Mouse (Mus musculus) T-helper 17 cell (primary cell): ENCODE data around the gene Arhgef1.

ENCODE experiments used
- in situ Hi-C, 2 experiments: fragments of 300-600 bp; cut with MboI, MseI; formaldehyde crosslinking; loops; 1 replicate in 1 of 2; 2 replicates in 1 of 2; pipeline ENCODE4 v1.15.1; 2025; ENCODE audit warnings: high pct_unique_total_duplicates in 2 of 2

Gene Arhgef1

GRCm38 (mm10) chr7:24931651-24932050 is 28.9 kb downstream of the Arhgef1 start:
- in situ Hi-C loops: no loop called here

- in situ Hi-C loops: no loop called here
Measured at GRCm38 (mm10) chr7:24943641-24944040, 40.9 kb downstream of the Arhgef1 start.

GRCm38 (mm10) chr7:24944257-24944950 is 41.7 kb downstream of the Arhgef1 start, which contains the start of gene Gm4881:
Gene Gm4881, minus strand, starts transcription at chr7:24944494.
- in situ Hi-C loops: no loop called here

- in situ Hi-C loops: no loop called here
Measured at GRCm38 (mm10) chr7:24947316-24948048, 44.8 kb downstream of the Arhgef1 start.

GRCm38 (mm10) chr7:24948774-24949173 is 46.1 kb downstream of the Arhgef1 start:
- in situ Hi-C loops: no loop called here

- in situ Hi-C loops: loop anchor here (5.0 to 25.0 kb wide), 2 partner anchors 43 to 863 kb away; partner anchors contain the start of gene Zfp180 (in 1 of the 2)
Measured at GRCm38 (mm10) chr7:24949958-24950623, 47.4 kb downstream of the Arhgef1 start.

GRCm38 (mm10) chr7:24953966-24954365 is 51.3 kb downstream of the Arhgef1 start:
- in situ Hi-C loops: loop anchor here (5.0 to 25.0 kb wide), 2 partner anchors 47 to 867 kb away; partner anchors contain the start of gene Zfp180 (in 1 of the 2)

GRCm38 (mm10) chr7:24954450-24954849 is 51.7 kb downstream of the Arhgef1 start:
- in situ Hi-C loops: loop anchor here (5.0 to 25.0 kb wide), 2 partner anchors 47 to 867 kb away; partner anchors contain the start of gene Zfp180 (in 1 of the 2)

- in situ Hi-C loops: loop anchor here in 1 of 2 experiments (25.0 kb wide), 1 partner anchor 868 kb away; the partner anchor contains the start of gene Zfp180
Measured at GRCm38 (mm10) chr7:24955226-24955625, 52.5 kb downstream of the Arhgef1 start.

GRCm38 (mm10) chr7:24964288-24964687 is 61.6 kb downstream of the Arhgef1 start:
- in situ Hi-C loops: loop anchor here in 1 of 2 experiments (25.0 kb wide), 1 partner anchor 877 kb away; the partner anchor contains the start of gene Zfp180

GRCm38 (mm10) chr7:24964897-24965535 is 62.3 kb downstream of the Arhgef1 start:
- in situ Hi-C loops: loop anchor here (5.0 to 25.0 kb wide), 2 partner anchors 148 to 878 kb away; partner anchors contain the start of gene Zfp180 (in 1 of the 2)

GRCm38 (mm10) chr7:24967966-24968365 is 65.3 kb downstream of the Arhgef1 start:
- in situ Hi-C loops: loop anchor here (5.0 to 25.0 kb wide), 2 partner anchors 151 to 881 kb away; partner anchors contain the start of gene Zfp180 (in 1 of the 2)

GRCm38 (mm10) chr7:24968463-24968862 is 65.8 kb downstream of the Arhgef1 start:
- in situ Hi-C loops: loop anchor here (5.0 to 25.0 kb wide), 2 partner anchors 151 to 881 kb away; partner anchors contain the start of gene Zfp180 (in 1 of the 2)

- in situ Hi-C loops: loop anchor here (5.0 to 25.0 kb wide), 2 partner anchors 153 to 883 kb away; partner anchors contain the start of gene Zfp180 (in 1 of the 2)
Measured at GRCm38 (mm10) chr7:24969805-24970204, 67.1 kb downstream of the Arhgef1 start.

- in situ Hi-C loops: loop anchor here in 1 of 2 experiments (25.0 kb wide), 1 partner anchor 883 kb away; the partner anchor contains the start of gene Zfp180
Measured at GRCm38 (mm10) chr7:24970341-24970740, 67.6 kb downstream of the Arhgef1 start.

- in situ Hi-C loops: loop anchor here in 1 of 2 experiments (25.0 kb wide), 1 partner anchor 884 kb away; the partner anchor contains the start of gene Zfp180
Measured at GRCm38 (mm10) chr7:24971261-24971971, 68.7 kb downstream of the Arhgef1 start.

- in situ Hi-C loops: loop anchor here in 1 of 2 experiments (25.0 kb wide), 1 partner anchor 885 kb away; the partner anchor contains the start of gene Zfp180
Measured at GRCm38 (mm10) chr7:24971972-24972893, 69.5 kb downstream of the Arhgef1 start, which contains the start of gene Rabac1. Gene Rabac1, minus strand, starts transcription at chr7:24972754.

- in situ Hi-C loops: loop anchor here in 1 of 2 experiments (25.0 kb wide), 1 partner anchor 886 kb away; the partner anchor contains the start of gene Zfp180
Measured at GRCm38 (mm10) chr7:24973208-24973607, 70.5 kb downstream of the Arhgef1 start.
